Mouse (Mus musculus) c-Kit-negative CD71-positive TER-119-positive erythroid progenitor cells, embryonic 14.5 days (primary cell): ENCODE data around the gene Nsl1.
A peak's percentile ranks its signal among the peaks of the same experiment; 100 is the strongest.

ENCODE experiments used
- DNase-seq: peaks from one replicate; pipeline ENCODE4 v3.0.0-alpha.2; 2013; ENCODE audit warnings: low read depth, low spot score

Gene Nsl1

GRCm38 (mm10) chr1:191054870-191055532 lies 7.8 kb upstream of the Nsl1 start:
- no peak for DNase-seq

DNA sequence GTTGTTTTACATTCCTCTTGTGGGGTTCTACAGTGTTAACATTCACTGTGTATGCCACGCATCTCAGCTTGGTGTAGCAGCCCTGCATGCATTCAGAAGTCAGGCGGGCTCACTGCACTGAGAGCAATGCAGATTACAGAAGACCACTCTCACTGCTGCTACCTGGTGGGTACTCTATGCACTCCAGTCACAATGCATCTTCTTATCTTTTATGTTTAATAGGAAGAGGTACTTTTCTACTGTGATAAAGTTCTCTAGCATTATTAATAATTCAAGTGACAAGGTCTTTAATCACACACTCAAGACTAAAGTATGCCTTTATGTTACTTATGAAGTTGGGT lies 7.3 kb upstream of the Nsl1 start:
- no peak for DNase-seq

DNA sequence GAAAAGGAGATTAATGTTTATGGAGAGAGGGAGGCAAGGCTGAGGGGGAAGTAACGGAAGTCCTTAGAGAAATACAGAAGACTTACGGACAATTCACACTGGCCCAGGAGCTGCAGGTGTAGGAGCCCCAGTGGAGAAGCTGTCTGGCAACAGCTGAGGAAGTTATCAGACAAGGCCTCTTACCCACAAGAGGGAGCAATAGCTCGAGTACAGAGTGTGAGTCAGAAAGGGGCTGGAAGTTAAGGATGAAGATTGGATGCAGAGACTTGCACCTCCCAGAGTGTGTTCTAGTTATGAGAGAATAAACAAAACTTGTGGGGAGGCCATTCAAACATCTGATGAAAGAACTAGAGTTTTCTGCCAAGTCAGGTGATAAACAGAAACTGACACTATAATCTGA lies 5.4 kb upstream of the Nsl1 start:
- no peak for DNase-seq

GRCm38 (mm10) chr1:191062241-191062780 lies 501 bp upstream of the Nsl1 start:
- no peak for DNase-seq

DNA sequence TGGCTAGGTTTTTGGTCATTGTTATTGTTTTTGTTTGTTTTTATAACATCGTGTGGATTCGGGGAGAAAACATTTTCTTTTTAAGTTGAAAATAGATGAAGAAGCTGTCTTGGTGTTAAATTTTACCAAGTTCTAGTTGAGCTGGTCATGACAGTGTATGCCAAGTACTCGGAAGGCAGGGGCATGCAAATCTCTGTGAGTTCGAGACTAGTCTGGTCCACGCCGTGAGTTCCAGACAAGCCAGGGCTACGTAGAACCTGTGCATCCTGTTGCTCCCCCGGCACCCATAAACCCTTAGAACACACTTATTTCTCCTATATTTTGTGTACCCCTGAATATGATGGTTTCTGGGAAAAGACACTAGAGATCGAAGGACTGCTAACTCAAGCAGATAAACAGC lies 888 bp downstream of the Nsl1 start:
- no peak for DNase-seq

DNA sequence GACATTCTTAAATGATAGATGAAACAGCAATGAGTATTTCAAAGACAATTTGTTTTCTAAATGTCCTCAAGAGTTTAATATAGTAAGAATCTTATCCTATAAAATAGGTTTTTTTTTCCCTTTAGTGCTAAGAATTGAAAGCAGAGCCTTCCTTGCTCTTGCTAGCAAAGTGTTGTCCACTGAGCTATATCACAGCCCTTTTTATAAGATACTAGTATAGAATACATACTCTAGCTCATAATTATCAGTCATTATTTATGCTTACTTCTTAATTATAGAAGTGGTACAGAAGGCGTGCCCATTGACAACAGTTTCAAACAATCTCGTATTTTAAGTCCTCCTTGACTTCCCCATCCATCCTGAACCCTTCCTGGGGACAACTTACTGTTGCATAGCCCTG lies 1.7 kb downstream of the Nsl1 start:
- DNase-seq: no peak

DNA sequence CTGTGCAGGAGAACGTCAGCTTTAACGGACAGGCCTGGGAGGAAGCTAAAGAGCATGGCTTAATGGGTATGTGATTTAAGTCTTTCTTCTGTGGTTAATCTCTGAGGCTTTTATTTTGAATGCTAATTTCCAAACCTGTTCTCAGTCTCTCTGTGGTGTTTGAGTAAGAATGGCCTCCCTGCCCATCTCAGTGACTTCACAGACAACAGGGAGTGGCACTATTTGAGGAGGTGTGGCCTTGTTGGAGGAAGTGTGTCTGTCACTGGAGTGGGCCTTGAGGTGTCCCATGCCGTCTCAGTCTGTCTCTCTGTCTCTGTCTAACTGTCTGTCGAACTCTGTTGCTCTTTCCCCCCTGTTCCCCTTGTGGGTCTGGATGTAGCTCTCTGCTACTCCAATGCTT lies 2.4 kb downstream of the Nsl1 start:
- no peak for DNase-seq

DNA sequence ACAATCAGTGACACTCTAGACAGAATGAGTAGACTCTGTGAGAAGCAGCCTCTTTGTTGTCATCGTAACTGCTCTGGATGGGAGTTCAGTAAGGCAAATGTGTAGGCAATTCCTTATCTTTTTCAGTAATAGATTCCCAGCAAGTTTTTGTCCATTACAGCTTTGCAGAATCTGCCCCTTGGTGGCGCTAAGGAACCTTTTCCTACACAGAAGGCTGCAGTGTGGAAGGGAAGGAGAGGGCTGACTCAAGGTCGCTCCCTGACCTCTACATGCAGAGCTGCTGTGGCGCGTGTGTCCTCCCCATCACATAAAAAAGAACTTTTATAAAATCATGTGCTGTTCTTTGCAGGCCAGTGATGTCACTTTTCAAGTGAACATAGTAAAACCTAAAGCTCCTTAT lies 5.6 kb downstream of the Nsl1 start:
- DNase-seq: no peak

DNA sequence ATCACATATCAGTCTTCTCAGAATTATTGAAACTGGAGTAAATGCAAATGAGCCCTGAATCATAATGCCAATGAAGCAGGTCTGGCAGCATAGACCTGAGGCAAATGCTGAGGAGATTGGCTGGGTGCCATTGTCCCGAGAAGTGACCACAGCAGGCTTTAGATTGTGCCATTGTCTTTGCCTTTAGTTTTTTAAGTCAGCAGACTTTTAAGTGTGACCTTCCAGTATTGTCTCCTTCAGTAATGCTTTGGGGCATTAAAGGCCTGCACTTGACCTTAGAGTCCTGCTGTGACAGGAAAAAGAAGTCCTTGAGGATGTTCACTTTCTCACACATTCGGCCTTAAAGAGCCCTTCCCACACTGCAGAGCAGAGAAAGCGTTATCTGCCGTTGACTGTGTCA lies 7.4 kb downstream of the Nsl1 start:
- no peak for DNase-seq

- DNase-seq: no peak
These were observed 8.8 kb downstream of the Nsl1 start for GRCm38 (mm10) chr1:191071613-191072012.

DNA sequence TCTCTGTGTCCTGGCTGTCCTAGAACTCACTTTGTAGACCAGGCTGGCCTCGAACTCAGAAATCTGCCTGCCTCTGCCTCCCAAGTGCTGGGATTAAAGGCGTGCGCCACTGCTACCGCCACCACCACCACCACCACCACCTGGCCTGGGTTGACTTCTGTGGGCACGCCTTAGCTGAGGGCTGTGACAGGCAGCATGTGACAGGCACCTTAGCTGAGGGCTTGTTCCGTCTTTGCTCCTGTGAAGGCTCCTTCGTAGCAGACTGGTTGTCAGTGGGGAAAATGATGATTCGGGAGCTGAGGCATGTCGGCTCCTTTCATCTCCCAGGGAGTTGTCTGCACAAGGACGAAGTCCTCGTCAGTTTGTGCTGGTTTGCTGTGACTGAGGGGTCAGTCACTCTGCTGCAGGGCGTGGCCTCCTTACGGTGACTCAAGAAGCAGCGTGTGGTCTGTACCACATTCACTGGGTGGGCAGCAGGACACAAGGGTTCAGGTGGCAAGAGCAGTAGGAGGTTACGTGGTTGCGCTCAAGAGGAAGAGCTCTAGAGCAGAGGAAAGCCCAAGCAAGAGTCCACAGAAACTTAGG lies 9.6 kb downstream of the Nsl1 start:
- DNase-seq: no peak

DNA sequence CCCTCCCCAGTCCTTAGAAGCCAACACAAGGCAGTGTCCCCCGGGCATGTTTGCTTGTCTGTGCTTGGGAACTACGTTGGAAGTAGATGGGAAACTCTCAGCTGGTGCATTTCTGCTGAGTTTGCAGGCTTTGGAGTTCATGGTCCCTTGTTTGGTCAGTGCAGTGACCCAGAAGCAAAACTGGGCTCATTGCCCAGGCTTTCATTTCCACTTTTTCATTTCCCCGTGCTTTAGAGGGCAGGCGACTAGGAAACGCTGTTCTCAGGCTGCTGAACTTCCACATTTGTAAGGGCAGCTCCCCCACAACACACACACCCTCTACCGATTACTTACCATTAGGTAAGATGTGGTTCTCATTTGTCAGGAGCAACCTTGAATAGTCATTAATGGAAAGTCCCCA lies 10.2 kb downstream of the Nsl1 start:
- no peak for DNase-seq

GRCm38 (mm10) chr1:191073486-191073885 lies 10.7 kb downstream of the Nsl1 start:
- DNase-seq: no peak

DNA sequence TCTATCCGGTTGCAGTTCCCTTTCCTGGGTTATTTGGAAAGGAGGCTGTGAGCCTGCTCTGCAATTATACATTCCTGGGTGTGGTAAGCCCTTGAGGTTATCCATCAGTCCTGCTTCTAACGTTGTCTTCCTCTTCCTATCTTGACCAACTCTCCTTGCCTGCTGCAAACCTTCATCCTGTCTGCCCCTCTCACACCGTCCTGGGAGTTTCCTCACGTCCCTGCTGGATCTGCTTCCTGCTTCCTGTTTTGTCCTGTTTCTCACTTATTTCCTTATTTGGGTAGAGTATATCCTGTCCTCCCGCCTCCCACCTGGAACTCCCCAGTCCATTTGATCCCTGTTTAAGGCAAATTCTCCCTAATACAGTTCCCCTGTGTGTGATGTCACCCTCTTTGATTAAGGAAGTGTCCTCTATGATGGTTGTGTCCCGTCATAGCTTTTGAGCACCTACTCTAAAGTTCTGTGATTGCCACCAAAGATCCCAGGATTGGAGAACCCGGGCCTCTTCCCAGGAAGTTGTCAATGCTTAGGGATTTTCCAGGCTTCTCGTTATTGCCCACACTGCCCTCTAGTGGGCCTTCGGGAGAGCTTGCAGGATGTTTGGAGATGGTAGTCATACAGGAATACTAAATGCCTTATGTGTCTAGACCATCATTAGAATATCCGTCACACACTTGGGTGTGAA lies 12.5 kb downstream of the Nsl1 start:
- no peak for DNase-seq

DNA sequence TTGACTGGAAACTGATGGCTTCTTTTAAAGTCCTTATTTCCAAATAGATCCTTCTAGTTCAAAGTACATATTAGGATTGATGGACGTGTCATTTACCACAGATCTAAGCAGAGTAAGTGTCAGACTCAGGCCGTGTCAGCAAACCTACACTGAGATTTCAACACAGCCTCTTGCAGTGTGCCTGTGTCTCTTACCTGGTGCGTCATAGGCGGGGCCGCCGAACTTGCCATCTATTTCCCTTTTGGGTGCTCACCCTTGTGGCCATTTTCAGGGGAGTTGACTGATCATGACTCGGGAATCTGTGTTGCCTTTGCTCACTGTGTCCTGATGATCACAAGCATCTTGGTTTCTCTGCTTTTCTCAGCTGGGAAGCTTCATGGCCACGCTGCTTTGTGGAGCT lies 20.4 kb downstream of the Nsl1 start:
- no peak for DNase-seq

DNA sequence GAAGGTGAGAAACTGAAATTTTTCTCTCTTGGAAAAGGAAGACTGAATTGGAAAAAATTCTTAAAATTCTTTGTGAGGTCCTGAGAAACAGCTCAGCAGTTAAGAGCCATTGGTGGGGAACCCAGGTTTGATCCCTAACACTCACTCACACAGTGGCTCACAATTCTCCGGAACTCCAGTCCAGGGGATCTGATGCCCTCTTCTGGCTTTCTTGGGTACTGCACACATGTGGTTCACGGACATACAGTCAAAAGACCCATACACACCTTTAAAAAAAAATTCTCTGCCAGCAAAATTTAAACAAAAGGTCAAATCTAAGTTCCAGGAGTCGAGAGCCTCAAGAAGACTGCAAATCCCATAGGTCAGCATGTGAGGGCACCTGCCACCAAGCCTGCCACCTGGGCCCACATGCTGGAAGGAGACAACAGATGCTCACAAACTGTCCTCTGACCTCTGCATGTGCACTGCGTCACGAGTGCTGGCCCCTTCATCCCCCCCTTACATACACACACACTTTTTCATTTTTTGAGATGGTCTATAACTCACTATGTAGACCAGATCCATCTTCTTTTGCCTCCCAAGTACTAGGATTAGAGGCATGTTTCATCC lies 22.2 kb downstream of the Nsl1 start:
- DNase-seq: peak; percentile 31

DNA sequence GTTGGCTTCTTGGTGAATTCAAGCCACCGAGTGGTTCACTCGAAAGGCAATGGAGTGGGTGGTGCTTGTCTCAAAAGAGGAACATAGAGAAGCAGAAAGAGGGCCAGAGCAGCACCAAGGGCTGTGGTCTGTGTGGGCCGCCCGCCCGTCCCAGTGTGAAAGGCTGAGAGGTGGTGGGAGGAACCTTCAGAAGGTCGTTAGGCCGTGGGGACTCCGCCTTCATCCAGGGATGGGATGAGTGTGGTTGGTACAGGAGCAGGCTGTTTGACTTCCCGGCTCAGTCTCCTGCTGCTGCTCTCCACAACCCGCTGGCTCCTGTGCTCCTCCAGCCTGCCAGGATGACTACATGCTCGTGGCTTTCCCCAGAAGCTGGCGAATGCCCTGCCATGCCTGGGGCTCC lies 22.8 kb downstream of the Nsl1 start:
- no peak for DNase-seq

DNA sequence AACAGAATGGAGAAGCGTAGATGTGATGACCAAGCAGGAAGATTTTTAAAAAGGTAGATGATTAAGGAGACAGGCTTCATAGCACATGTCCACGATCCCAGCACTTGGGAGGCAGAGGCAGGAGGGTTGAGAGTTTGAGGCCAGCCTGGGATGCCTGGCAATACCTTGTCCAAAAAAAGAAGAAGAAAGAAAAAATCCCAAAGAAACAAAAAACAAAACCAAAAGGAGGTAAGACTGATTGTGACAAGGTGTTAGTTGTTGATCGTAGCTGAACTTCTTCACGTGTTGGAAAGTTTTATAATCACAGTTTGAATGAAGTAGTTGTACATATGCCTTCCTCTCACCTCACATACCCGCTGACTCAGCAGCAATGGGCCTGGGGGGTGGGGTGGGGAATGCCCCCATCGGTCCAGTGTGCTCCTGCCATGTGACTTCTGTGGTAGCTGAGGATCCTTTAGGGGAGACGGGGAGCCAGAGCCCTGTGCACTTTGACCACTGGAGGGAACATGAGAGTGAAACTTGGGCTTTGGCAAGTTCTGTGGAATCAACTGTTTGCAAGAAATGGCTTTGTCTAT lies 23.6 kb downstream of the Nsl1 start:
- DNase-seq: no peak

- DNase-seq: no peak
These were observed 24.1 kb downstream of the Nsl1 start for GRCm38 (mm10) chr1:191086960-191087359.

GRCm38 (mm10) chr1:191087955-191088354 lies 25.1 kb downstream of the Nsl1 start:
- DNase-seq: no peak

DNA sequence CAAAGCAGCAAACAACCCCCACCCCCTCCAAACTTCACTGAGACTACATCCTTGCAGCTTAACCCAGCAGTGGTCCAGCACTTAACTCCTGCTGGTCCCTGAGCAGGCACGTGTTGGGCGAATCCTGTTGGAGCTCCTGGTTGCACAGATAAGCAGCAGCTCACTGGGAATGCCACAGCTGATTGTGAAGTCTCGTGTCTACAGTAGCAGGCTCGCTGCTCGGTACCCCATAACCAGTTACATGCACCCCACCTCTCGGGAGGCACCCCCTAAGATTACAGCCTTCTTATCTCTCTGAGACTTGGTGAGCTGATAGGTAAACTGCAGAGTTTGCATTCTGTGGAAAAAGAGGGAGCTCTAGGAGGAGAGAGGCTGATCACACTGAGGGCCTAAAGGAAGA lies 26.5 kb downstream of the Nsl1 start:
- no peak for DNase-seq

GRCm38 (mm10) chr1:191092050-191092449 lies 29.2 kb downstream of the Nsl1 start:
- DNase-seq: no peak
